Mouse (Mus musculus) testis, postnatal 14 days (tissue): ENCODE results near the gene Ssx2ip.

Experiments
- DNase-seq: peaks from one replicate; pipeline ENCODE4 v3.0.0; 2021; ENCODE audit warnings: low spot score

Gene Ssx2ip

GRCm38 (mm10) chr3:146404311-146405201 is at the start of gene Ssx2ip:
Ssx2ip (plus strand) TSS chr3:146404642.
- DNase-seq: peak; percentile 95

GRCm38 (mm10) chr3:146355146-146355545 is 49.3 kb upstream of the Ssx2ip start:
- no peak for DNase-seq

GRCm38 (mm10) chr3:146365471-146365870 is 39.0 kb upstream of the Ssx2ip start:
- DNase-seq: no peak

- DNase-seq: no peak
Measured at GRCm38 (mm10) chr3:146367058-146367457, 37.4 kb upstream of the Ssx2ip start.

GRCm38 (mm10) chr3:146370553-146371095 is 33.8 kb upstream of the Ssx2ip start:
- no peak for DNase-seq

- DNase-seq: no peak
Measured at GRCm38 (mm10) chr3:146371201-146371600, 33.2 kb upstream of the Ssx2ip start.

- DNase-seq: no peak
Measured at GRCm38 (mm10) chr3:146374596-146375175, 29.8 kb upstream of the Ssx2ip start.

- DNase-seq: no peak
Measured at GRCm38 (mm10) chr3:146375224-146375657, 29.2 kb upstream of the Ssx2ip start.

GRCm38 (mm10) chr3:146376337-146377130 is 27.9 kb upstream of the Ssx2ip start:
- no peak for DNase-seq

GRCm38 (mm10) chr3:146377216-146377615 is 27.2 kb upstream of the Ssx2ip start:
- no peak for DNase-seq

- DNase-seq: no peak
Measured at GRCm38 (mm10) chr3:146378753-146379152, 25.7 kb upstream of the Ssx2ip start.

- no peak for DNase-seq
Measured at GRCm38 (mm10) chr3:146379740-146380466, 24.5 kb upstream of the Ssx2ip start.

GRCm38 (mm10) chr3:146380874-146381273 is 23.6 kb upstream of the Ssx2ip start:
- no peak for DNase-seq

- no peak for DNase-seq
Measured at GRCm38 (mm10) chr3:146381471-146381870, 23.0 kb upstream of the Ssx2ip start.

- DNase-seq: no peak
Measured at GRCm38 (mm10) chr3:146386800-146387199, 17.6 kb upstream of the Ssx2ip start.

GRCm38 (mm10) chr3:146392656-146393321 is 11.7 kb upstream of the Ssx2ip start:
- DNase-seq: no peak

- no peak for DNase-seq
Measured at GRCm38 (mm10) chr3:146393641-146394100, 10.8 kb upstream of the Ssx2ip start.

- no peak for DNase-seq
Measured at GRCm38 (mm10) chr3:146396256-146396655, 8.2 kb upstream of the Ssx2ip start.

GRCm38 (mm10) chr3:146396934-146397333 is 7.5 kb upstream of the Ssx2ip start:
- DNase-seq: no peak

- DNase-seq: no peak
Measured at GRCm38 (mm10) chr3:146397847-146398246, 6.6 kb upstream of the Ssx2ip start.

- no peak for DNase-seq
Measured at GRCm38 (mm10) chr3:146399203-146399602, 5.2 kb upstream of the Ssx2ip start.
